Mouse (Mus musculus): ENCODE results near the gene Olfr1274-ps. TPM values are rescaled to one million over a fixed set of nuclear protein-coding genes. Genes with fewer than 3 reads are reported as not detected.
"Not testable (repeated sequence)": the region's sequence is repeated elsewhere in the genome, so short reads cannot be mapped to it uniquely, and the experiment has no call there.

Olfr1274-ps gene
- polyA plus RNA-seq (2015; fragmentation: Nextera tagmentation; extraction: Ambion mirVana), result 0.14 and 0.49 TPM in 2 replicates

- H3K27ac ChIP-seq (replicated peaks); H3K9ac ChIP-seq; H3K9me3 ChIP-seq (replicated peaks); ATAC-seq (ENCODE audit: insufficient number of reproducible peaks, low FRiP score, low TSS enrichment, low read depth); H3K27me3 ChIP-seq; H3K4me2 ChIP-seq (replicated peaks); H3K36me3 ChIP-seq; H3K4me1 ChIP-seq; H3K4me3 ChIP-seq (replicated peaks): not testable (repeated sequence)
- WGBS, result 79% methylated on average over 5 of the region's 7 CpGs
Observed at GRCm38 (mm10) chr2:90398633-90399107, at the start of gene Olfr1274-ps. Gene Olfr1274-ps, plus strand, starts transcription at chr2:90398683.

GRCm38 (mm10) chr2:90351047-90351446, 47.4 kb upstream of the Olfr1274-ps start:
- not testable (repeated sequence) for H3K4me1 ChIP-seq; H3K9ac ChIP-seq; H3K9me3 ChIP-seq (replicated peaks); H3K27me3 ChIP-seq; H3K36me3 ChIP-seq; ATAC-seq (ENCODE audit: insufficient number of reproducible peaks, low FRiP score, low TSS enrichment, low read depth); H3K4me3 ChIP-seq (replicated peaks); H3K4me2 ChIP-seq (replicated peaks); H3K27ac ChIP-seq (replicated peaks)
- no CpG with 5 or more reads among the region's 6 CpGs for WGBS

- H3K9me3 ChIP-seq (replicated peaks); H3K27ac ChIP-seq (replicated peaks); H3K4me1 ChIP-seq; H3K4me3 ChIP-seq (replicated peaks); H3K36me3 ChIP-seq; ATAC-seq (ENCODE audit: insufficient number of reproducible peaks, low FRiP score, low TSS enrichment, low read depth); H3K9ac ChIP-seq; H3K27me3 ChIP-seq; H3K4me2 ChIP-seq (replicated peaks): not testable (repeated sequence)
- no CpG with 5 or more reads among the region's 3 CpGs for WGBS
Observed at GRCm38 (mm10) chr2:90351540-90351939, 46.9 kb upstream of the Olfr1274-ps start.

- WGBS, result no CpG with 5 or more reads among the region's 5 CpGs
- H3K4me1 ChIP-seq; H3K4me2 ChIP-seq (replicated peaks); ATAC-seq (ENCODE audit: insufficient number of reproducible peaks, low FRiP score, low TSS enrichment, low read depth); H3K9me3 ChIP-seq (replicated peaks); H3K27ac ChIP-seq (replicated peaks); H3K27me3 ChIP-seq; H3K4me3 ChIP-seq (replicated peaks); H3K9ac ChIP-seq; H3K36me3 ChIP-seq: not testable (repeated sequence)
Observed at GRCm38 (mm10) chr2:90359229-90359628, 39.3 kb upstream of the Olfr1274-ps start.

GRCm38 (mm10) chr2:90360199-90360598, 38.3 kb upstream of the Olfr1274-ps start:
- H3K36me3 ChIP-seq; H3K27me3 ChIP-seq; H3K27ac ChIP-seq (replicated peaks); H3K4me2 ChIP-seq (replicated peaks); H3K4me3 ChIP-seq (replicated peaks); H3K9me3 ChIP-seq (replicated peaks); ATAC-seq (ENCODE audit: insufficient number of reproducible peaks, low FRiP score, low TSS enrichment, low read depth); H3K9ac ChIP-seq; H3K4me1 ChIP-seq: not testable (repeated sequence)
- no CpG with 5 or more reads among the region's 4 CpGs for WGBS

GRCm38 (mm10) chr2:90414110-90414821, 15.8 kb downstream of the Olfr1274-ps start:
- H3K27ac ChIP-seq (replicated peaks); H3K4me3 ChIP-seq (replicated peaks); H3K27me3 ChIP-seq; H3K36me3 ChIP-seq; H3K9me3 ChIP-seq (replicated peaks); H3K4me1 ChIP-seq; H3K9ac ChIP-seq; H3K4me2 ChIP-seq (replicated peaks); ATAC-seq (ENCODE audit: insufficient number of reproducible peaks, low FRiP score, low TSS enrichment, low read depth): not testable (repeated sequence)
- 60% methylated on average over 4 of the region's 4 CpGs for WGBS

- not testable (repeated sequence) for ATAC-seq (ENCODE audit: insufficient number of reproducible peaks, low FRiP score, low TSS enrichment, low read depth); H3K4me2 ChIP-seq (replicated peaks); H3K27ac ChIP-seq (replicated peaks); H3K4me3 ChIP-seq (replicated peaks); H3K9me3 ChIP-seq (replicated peaks); H3K4me1 ChIP-seq; H3K27me3 ChIP-seq; H3K36me3 ChIP-seq; H3K9ac ChIP-seq
- WGBS, result 79% methylated on average over 6 of the region's 6 CpGs
Observed at GRCm38 (mm10) chr2:90422282-90422681, 23.8 kb downstream of the Olfr1274-ps start.

GRCm38 (mm10) chr2:90424937-90425336, 26.5 kb downstream of the Olfr1274-ps start:
- H3K27me3 ChIP-seq; ATAC-seq (ENCODE audit: insufficient number of reproducible peaks, low FRiP score, low TSS enrichment, low read depth): not testable (repeated sequence)
- no CpG with 5 or more reads among the region's 4 CpGs for WGBS

GRCm38 (mm10) chr2:90428988-90429717, 30.7 kb downstream of the Olfr1274-ps start:
- H3K36me3 ChIP-seq; H3K9ac ChIP-seq; H3K4me3 ChIP-seq (replicated peaks); H3K27ac ChIP-seq (replicated peaks); ATAC-seq (ENCODE audit: insufficient number of reproducible peaks, low FRiP score, low TSS enrichment, low read depth); H3K4me2 ChIP-seq (replicated peaks); H3K9me3 ChIP-seq (replicated peaks); H3K4me1 ChIP-seq; H3K27me3 ChIP-seq: not testable (repeated sequence)
- WGBS, result no CpG with 5 or more reads among the region's 11 CpGs

More at GRCm38 (mm10) chr2:90424937-90425336, 26.5 kb downstream of the Olfr1274-ps start:
- not testable (repeated sequence) for H3K4me1 ChIP-seq; H3K36me3 ChIP-seq; H3K27ac ChIP-seq (replicated peaks); H3K9ac ChIP-seq; H3K9me3 ChIP-seq (replicated peaks); H3K4me2 ChIP-seq (replicated peaks); H3K4me3 ChIP-seq (replicated peaks)

GRCm38 (mm10) chr2:90429782-90430181, 31.3 kb downstream of the Olfr1274-ps start:
- not testable (repeated sequence) for H3K4me2 ChIP-seq (replicated peaks); H3K36me3 ChIP-seq; H3K9ac ChIP-seq; H3K4me1 ChIP-seq; H3K27ac ChIP-seq (replicated peaks); H3K27me3 ChIP-seq; ATAC-seq (ENCODE audit: insufficient number of reproducible peaks, low FRiP score, low TSS enrichment, low read depth); H3K4me3 ChIP-seq (replicated peaks); H3K9me3 ChIP-seq (replicated peaks)
- no CpG with 5 or more reads among the region's 4 CpGs for WGBS

- 88% methylated on average over 1 of the region's 5 CpGs for WGBS
- ATAC-seq (ENCODE audit: insufficient number of reproducible peaks, low FRiP score, low TSS enrichment, low read depth); H3K9ac ChIP-seq; H3K4me3 ChIP-seq (replicated peaks); H3K4me1 ChIP-seq; H3K27ac ChIP-seq (replicated peaks); H3K4me2 ChIP-seq (replicated peaks); H3K36me3 ChIP-seq; H3K9me3 ChIP-seq (replicated peaks); H3K27me3 ChIP-seq: not testable (repeated sequence)
Observed at GRCm38 (mm10) chr2:90437453-90437852, 39.0 kb downstream of the Olfr1274-ps start.

Measured in embryonic facial prominence, embryonic 15.5 days (tissue).